Mouse (Mus musculus) spleen, embryonic (tissue): ENCODE data around the gene 4930563M21Rik.
"Not testable (repeated sequence)": the region's sequence is repeated elsewhere in the genome, so short reads cannot be mapped to it uniquely, and the experiment has no call there.

ENCODE experiments used
- CTCF ChIA-PET: fragments of 350-600 bp; sonication (Branson Sonifier 250); formaldehyde crosslinking; loops from one replicate; lab custom pipeline; 2022; lab: Charles Lee

Gene 4930563M21Rik

DNA sequence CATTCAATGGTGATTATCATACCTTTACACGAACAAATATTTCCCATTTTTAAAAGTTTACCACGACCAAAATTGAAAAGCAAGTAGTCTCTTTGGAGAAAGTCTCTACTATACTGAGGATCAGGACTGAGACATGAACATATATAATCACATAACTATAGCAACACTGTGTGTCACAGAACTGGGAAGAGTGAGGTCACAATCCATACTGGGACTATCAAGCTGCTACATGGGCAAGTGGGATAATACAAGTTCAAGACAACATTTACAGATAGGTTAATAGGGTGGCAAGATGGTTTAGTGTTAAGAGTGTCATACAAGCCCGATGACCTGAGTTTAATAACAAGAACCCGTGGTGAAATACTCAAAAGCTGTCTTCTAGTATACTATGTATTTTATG is at the start of gene 4930563M21Rik:
Gene 4930563M21Rik (minus strand): TSS at position 101 of the 400 bp plus-strand sequence.
- CTCF ChIA-PET: no interaction called here

DNA sequence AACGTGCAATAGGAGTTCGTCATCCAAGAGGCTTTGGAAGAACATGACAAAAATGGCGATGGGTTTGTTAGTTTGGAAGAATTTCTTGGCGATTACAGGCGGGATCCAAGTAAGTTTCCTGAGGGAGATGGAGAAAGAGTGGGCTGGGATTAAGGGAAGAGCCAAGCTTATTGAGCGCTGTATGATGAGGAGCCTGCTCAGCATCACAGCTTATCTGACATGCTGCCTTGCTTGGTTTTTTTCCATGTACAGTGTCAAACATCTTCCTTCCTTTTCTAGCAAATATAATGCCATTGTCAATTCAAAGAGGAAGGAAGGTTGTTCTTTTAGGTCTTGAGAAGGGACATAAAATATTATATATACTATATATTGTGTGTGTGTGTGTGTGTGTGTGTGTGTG is 45.8 kb upstream of the 4930563M21Rik start:
- CTCF ChIA-PET: no interaction called here

DNA sequence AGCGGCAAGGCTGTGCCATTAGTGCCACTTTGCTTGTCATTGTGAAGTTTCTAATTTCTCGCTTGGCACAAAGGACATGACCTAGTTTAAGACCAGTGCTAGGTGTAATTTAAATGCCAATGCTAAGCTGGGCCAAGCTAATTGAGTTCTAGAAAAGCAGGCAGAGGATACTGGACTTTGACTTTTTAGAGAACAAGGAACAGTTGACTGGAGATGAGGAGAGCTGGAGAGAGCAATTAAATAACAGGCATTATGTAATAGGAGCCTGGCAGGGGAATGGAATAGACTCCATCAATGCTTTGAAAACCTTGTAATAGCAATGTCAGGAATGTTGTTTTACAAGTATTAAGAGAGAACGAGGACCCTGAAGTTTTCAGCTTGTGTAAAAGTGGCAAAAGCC is 43.4 kb upstream of the 4930563M21Rik start:
- CTCF ChIA-PET: no interaction called here

GRCm38 (mm10) chr9:56042181-56042621 is 31.9 kb upstream of the 4930563M21Rik start:
- CTCF ChIA-PET: interaction anchor here (0.5 kb wide), 1 partner anchor 17 kb away, joined by 3 read pairs; no protein-coding TSS in a partner anchor

DNA sequence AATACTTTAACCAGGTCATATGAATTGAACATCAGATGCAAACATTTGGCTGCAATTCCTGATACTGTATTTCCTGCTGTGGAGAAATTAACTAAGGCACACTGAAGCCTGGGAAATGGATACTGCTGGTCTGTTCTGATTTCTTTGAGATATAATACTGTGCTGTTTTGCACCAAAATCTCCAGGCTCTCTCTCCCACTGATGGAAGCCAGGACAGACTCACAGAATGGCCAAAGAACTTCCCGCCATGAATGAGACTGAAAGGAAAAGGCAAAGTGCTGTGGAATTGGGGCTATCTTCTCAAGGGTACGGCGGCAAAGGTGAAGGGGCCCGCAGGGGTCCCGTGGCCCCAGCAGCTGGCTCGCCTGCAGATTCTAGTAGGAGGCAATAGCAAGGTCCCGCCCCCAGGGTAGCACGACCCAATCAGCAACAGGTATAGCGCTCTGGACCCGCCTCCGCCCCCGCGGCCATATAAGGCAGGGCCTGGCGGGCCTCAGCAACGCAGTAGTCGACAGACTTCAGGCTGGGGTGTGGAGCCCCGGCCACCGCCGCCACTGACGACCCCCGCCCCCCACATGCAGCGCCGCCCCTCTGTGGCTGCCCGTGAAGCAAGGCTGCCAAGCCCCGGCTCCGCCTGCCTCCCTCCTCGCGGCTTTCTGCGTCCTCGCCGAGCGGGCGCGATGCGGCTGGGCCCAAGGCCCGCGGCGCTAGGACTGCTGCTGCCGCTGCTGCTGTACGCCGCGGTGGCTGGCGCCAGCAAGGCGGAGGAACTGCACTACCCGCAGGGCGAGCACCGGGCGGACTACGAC is 31.2 kb upstream of the 4930563M21Rik start, which contains the start of gene Rcn2:
Gene Rcn2 (plus strand): TSS at position 474 of the 809 bp plus-strand sequence.
- CTCF ChIA-PET: interaction anchor here (0.5 kb wide), 1 partner anchor 18 kb away, joined by 3 read pairs; no protein-coding TSS in a partner anchor

- CTCF ChIA-PET: no interaction called here
Observed at GRCm38 (mm10) chr9:56032219-56032618, 21.9 kb upstream of the 4930563M21Rik start.

DNA sequence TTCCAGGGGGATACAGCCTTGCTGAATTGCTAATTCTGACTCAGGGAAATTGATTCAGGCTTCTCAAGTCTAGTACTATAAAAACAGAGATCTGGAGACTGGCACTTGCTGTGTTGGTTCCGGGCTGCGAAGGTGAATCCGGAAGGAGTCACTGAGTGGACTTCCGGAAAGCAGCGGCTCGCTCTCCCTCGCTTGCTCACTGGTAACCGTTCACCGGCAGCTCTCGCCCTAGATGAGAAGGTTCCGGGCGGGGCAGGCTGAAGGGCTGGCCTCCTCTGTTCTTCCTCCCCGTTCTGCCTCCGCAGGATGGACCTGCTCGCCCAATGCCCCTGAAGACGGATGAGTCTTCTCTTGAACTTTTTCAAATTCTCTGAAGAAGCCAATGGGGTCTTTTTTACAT is 16.9 kb upstream of the 4930563M21Rik start:
- CTCF ChIA-PET: no interaction called here

DNA sequence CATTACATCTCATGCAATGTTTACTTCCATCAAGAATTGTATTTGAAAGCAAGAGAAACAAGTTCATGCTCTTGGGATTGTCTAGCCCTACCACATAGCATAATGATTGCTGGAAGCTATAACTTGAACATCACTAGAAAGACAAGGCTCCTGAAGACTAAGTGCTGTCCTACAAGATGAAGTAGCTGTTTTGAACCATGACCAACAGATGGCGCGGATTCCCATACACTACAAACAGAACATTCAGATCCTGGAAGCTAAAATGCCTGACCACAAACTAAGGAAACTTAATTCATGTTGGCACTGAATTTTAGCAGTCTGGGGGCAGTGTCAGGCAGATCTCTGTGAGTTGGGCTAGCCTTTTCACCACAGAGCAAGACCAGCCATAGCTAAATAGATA is 14.4 kb upstream of the 4930563M21Rik start:
- CTCF ChIA-PET: no interaction called here

GRCm38 (mm10) chr9:56004679-56005078 is 5.7 kb downstream of the 4930563M21Rik start:
- CTCF ChIA-PET: not testable (repeated sequence)

GRCm38 (mm10) chr9:55946819-55947218 is 63.5 kb downstream of the 4930563M21Rik start:
- CTCF ChIA-PET: interaction anchor here (1.2 kb wide), 1 partner anchor 9 kb away, joined by 3 read pairs; the partner anchor contains the start of gene Scaper

DNA sequence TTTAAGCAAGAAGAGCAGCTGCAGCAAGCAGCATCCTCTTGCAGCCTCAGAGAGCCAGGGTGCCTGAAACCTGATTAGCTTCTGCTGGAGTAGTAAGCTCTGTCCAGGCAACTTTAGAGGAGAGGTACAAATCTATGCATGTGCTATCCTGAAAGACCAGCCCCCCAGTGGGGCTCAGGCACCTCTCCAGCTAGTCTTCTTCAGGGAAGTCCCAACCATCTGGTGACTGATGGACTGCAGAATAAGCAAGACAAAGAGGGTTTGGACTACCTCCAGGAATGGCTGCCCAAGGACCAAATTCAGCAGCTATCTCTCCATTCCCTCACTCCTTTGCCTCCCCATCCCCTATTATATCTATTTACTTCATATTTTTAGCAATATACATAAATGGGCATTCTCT is 69.0 kb downstream of the 4930563M21Rik start:
- CTCF ChIA-PET: no interaction called here

- CTCF ChIA-PET: no interaction called here
Observed at GRCm38 (mm10) chr9:55938618-55938985, 71.7 kb downstream of the 4930563M21Rik start.

DNA sequence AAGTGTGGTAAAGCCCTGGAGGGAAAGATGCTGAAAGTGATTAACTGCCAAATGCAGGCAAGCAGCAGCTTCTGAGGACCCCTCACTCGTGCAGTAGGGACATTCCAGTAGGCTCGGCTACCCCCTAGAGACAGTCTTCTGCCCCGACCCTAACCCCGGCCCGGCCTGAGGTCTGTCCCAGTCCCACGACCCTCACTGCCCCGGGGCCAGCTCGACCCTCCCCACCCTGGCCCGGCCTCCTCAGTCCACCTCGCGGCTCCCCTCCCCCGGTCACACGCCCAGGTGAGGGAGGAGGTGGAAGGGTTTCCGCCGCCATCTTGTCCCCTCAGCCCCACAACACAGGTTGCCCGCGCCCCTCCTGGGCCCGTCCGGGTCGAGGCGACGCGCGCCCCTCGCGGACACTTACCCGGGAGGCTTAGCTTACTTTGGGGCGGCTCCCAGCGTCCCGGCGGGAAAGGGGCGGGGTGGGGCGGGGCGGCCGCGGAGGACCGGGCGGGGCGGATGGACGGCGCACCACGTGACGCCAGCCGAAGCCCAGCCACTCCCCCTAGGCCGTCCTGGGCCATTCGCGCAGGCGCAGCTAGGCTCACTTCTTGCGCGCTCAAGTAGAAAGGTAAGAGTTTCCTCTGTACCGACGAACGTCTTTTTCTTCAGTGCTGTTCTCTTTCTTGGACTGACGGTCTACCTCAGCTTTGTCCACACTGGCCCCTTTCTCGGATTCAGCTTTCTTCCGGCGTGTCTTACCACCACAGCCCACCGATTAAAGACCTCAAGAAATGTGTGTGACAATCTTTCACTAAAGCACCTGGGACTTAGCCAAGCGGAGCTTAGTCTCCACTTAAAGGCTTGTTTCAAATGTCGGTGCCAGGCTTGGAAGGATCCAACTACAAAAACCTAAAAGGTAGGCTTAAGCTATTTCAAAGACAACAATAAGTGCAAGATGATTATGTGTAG is 72.4 kb downstream of the 4930563M21Rik start, which contains the start of gene Scaper:
Gene Scaper (minus strand): TSS at position 456 of the 954 bp plus-strand sequence.
- CTCF ChIA-PET: interaction anchor here (1.0 kb wide), 1 partner anchor 9 kb away, joined by 3 read pairs; no protein-coding TSS in a partner anchor

DNA sequence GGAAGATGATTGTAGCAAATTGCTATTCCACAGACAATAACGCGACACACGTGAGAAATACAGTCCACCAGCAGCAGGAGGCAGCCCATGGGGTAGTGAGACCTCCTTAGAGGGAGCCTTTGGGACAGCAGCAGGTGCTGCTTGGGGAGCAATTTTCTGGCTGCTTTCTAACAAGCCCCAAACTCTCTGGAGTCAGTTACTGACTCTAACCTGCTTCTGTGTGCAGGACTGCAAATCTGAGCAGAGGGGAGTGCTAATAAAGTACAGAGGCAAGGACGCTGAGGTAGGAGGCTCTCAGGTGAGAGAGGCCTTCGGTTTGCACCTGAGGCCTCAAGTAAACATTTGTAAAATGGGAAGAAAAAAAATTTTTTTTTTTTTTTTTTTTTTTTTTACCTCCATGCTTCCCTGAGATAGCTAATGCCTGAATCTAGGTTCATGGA is 73.1 kb downstream of the 4930563M21Rik start:
- CTCF ChIA-PET: interaction anchor here (1.0 kb wide), 1 partner anchor 10 kb away, joined by 3 read pairs; no protein-coding TSS in a partner anchor

DNA sequence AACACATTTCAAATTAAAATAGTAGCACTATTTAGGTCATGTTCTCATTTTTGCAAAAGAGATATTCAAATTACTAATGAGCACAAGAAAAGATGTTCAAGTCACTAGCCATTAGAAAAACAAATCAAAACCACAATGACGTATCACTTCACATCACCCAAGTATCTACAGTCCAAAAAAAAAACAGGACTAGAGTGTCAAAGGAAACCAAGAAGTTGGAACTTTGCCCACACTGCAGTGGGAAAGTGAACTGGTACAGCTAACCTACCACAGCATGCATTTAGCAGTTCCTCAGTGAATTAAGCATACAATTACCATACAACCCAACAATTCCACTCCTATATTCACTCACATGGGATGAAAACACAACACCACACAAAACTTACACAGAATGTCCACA is 77.9 kb downstream of the 4930563M21Rik start:
- CTCF ChIA-PET: no interaction called here

- CTCF ChIA-PET: no interaction called here
Observed at GRCm38 (mm10) chr9:55918579-55918978, 91.8 kb downstream of the 4930563M21Rik start.

- CTCF ChIA-PET: no interaction called here
Observed at GRCm38 (mm10) chr9:55916751-55917150, 93.6 kb downstream of the 4930563M21Rik start.
